Mouse (Mus musculus) macrophage (primary cell): ENCODE results near the gene Kcnj12. TPM values are rescaled to one million over a fixed set of nuclear protein-coding genes. Genes with fewer than 3 reads are reported as not detected.

Experiments used
- H3K27ac ChIP-seq: fragments of 350-480 bp; formaldehyde crosslinking; 2 replicates; pipeline ENCODE4 v1.9.0; 2021
- H3K36me3 ChIP-seq: fragments of 350-480 bp; formaldehyde crosslinking; 2 replicates; pipeline ENCODE4 v1.9.0; 2021; ENCODE audit errors: inconsistent target
- H3K4me3 ChIP-seq: fragments of 350-480 bp; formaldehyde crosslinking; 2 replicates; pipeline ENCODE4 v1.9.0; 2021; ENCODE audit errors: inconsistent target
- H3K79me2 ChIP-seq: fragments of 350-480 bp; formaldehyde crosslinking; 2 replicates; pipeline ENCODE4 v1.9.0; 2021; ENCODE audit errors: inconsistent target
- WGBS: methylation state at CpG from one replicate; pipeline ENCODE4 v1.1.7; 2026; ENCODE audit warnings: inconsistent platforms; ENCODE audit not compliant: missing documents; 5-methylcytosine and 5-hydroxymethylcytosine counted together
- polyA plus RNA-seq: library from polyadenylated mRNA; stranded (reverse); fragments of 250-400 nt; gene quantifications from 3 replicates; pipeline ENCODE4 v1.2.4, GENCODE M21; 2018; ENCODE audit warnings: inconsistent platforms
- total RNA-seq, 78 experiments: library from RNA; depleted of rRNA; stranded (reverse); fragments of 250-400 nt; gene quantifications; 1 replicate in 9 of 78; 2 replicates in 24 of 78; 3 replicates in 43 of 78; 4 replicates in 2 of 78; pipeline ENCODE4 v1.2.4; 2018; ENCODE audit warnings: inconsistent platforms in 56 of 78

Gene Kcnj12
- total RNA-seq (2018; cell fraction: chromatin; rRNA removed) = not detected
- not detected for total RNA-seq (2018; cell fraction: cytosol; rRNA removed)
- not detected for total RNA-seq (2018; cell fraction: nucleus; rRNA removed)
- polyA plus RNA-seq = not detected in 3 replicates

DNA sequence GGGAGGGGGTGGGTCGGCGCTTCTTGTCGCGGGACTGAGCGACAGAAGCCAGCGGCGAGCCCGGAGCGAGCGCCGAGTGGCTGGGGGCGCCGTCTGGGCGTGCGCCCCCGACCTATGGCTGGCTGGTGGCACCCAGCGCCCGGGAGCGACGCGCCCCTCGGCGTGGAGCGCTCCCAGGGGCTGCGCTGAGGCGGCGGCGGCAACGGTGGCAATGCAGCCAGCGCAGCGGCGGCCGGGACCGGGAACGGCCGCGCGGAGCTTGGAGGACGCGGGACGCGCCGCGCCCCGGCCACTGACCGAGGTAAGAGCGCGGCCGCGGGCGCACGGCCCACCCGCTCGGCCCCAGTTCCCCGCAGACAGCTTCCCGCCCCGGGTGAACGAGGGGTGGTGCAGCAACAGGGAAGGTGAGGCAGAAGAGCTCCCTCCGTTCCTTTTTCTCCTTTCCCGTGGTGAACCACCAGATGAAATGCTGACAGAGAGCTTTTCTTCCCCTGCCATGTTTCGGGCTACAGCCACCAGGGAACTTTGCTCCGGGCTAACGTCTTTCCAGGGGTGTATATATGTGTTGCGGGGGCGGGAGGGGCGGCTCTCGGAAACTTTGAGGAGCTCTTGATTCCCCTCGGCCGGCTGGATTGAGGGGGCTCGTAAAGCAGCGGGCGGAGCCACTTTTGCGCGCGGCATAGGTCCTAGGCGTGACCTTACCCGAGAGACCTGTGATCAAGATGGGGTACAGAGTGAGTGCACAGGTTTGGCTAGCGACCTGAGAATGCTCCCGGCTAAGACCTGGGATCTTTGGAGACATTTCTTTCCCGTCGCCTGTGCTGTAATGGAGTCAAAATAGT is at the start of gene Kcnj12:
Gene Kcnj12, plus strand, starts transcription at position 15 of the 842 bp plus-strand sequence.
- Histone ChIP-seq H3K36me3 (no peaks in the 10 kb centered on the region), H3K4me3 (no peak within 1 kb of the TSS), H3K79me2 (no peaks in the 10 kb centered on the region), H3K27ac (no peak within 1 kb of the TSS)
- 3% methylated on average over 81 of the region's 81 CpGs for WGBS

DNA sequence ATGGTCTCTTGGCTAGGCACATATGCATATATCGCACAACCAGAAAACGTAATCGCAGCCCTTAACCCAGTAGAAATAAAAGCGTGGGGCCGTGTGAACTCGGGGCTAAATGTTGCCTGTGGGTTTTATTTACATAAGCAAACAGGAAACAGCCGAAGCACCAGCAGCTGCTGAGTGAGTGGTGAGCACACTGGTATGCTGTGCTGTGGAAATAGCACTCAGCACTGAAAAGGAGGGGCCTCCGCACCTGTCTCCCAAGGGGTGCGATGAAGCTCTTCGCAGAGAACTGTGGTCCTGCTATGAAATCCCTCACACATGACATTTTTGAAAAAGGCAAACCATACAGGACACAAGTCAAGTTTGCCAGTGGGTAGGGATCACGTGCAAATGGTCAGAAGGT is 47.3 kb upstream of the Kcnj12 start:
- Histone ChIP-seq H3K79me2 (no peaks in the 10 kb centered on the region), H3K27ac (no peak overlapping the region), H3K36me3 (no peaks in the 10 kb centered on the region), H3K4me3 (no peak overlapping the region)
- 72% methylated on average over 11 of the region's 11 CpGs for WGBS

DNA sequence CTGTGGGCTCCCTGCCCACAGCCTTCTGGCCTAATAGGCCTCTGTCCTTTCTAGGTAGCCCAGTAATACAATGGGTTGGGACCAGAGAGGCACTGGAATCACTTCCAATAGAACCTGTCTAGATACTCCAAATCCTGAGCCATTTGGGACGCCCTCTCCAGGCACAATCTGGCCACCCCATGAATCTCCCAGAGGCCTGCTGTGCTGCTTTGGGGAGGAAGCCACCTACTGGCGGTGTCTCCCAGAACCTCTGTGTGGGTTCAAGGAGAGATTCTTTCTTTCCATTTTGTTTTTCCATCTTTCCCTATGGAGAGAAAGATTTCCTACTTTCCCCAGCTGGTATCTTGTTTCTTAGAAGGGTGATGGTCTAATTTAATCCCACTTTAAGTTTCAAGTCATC is 46.1 kb upstream of the Kcnj12 start:
- WGBS = 94% methylated on average over 2 of the region's 2 CpGs
- H3K36me3 ChIP-seq = no peaks in the 10 kb centered on the region

DNA sequence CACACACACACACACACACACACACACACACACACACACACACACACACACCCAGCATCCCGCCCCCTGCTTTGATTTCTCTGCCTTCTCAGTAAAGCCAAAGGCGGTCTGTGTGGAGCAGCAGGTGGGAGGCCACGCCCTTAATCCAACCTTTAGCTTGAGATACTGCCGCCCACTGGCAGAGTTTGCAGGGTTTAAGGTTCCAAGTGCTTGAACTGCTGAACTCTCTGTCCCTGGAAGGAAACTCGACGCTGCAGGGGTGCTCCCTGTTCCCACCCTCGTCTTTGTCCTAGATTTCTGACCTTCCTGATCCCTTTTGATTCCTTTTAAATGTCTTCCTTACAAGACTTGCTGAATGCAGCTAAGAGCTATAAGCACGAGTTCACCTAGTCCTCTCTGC is 45.6 kb upstream of the Kcnj12 start:
- Histone ChIP-seq H3K79me2 (no peaks in the 10 kb centered on the region), H3K36me3 (no peaks in the 10 kb centered on the region), H3K27ac (no peak overlapping the region), H3K4me3 (no peak overlapping the region)
- 62% methylated on average over 7 of the region's 8 CpGs for WGBS

More for the DNA sequence above, 46.1 kb upstream of the Kcnj12 start:
- no peak overlapping the region for H3K4me3 ChIP-seq
- no peak overlapping the region for H3K27ac ChIP-seq
- H3K79me2 ChIP-seq = no peaks in the 10 kb centered on the region

GRCm38 (mm10) chr11:60977153-60977552 is 45.2 kb upstream of the Kcnj12 start:
- Histone ChIP-seq H3K4me3 (no peak overlapping the region), H3K79me2 (no peaks in the 10 kb centered on the region), H3K27ac (no peak overlapping the region), H3K36me3 (no peaks in the 10 kb centered on the region)
- 60% methylated on average over 3 of the region's 3 CpGs for WGBS

- 88% methylated on average over 2 of the region's 2 CpGs for WGBS
- Histone ChIP-seq H3K79me2 (no peaks in the 10 kb centered on the region), H3K4me3 (no peak overlapping the region), H3K27ac (no peak overlapping the region), H3K36me3 (no peaks in the 10 kb centered on the region)
Observed at GRCm38 (mm10) chr11:60978658-60979057, 43.7 kb upstream of the Kcnj12 start.

DNA sequence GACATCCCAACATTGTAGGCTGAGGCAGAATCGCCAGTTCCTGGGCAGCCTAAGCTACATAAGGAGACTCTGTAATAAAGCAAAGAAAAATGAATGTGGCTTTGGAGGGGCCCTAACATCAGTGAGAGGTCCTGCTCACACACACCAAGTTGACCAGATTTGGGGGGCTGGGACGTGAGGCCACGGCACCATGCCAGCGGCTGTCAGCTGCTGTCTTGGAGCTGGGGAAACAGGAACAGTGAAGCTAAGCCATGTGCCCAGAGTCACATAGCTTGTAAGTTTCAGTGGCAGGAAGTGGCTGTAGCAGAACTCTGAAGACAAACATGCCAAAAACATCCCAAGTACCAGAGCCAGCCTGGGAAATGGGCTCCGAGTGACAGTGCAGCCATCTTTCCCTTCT is 42.6 kb upstream of the Kcnj12 start:
- Histone ChIP-seq H3K4me3 (no peak overlapping the region), H3K27ac (no peak overlapping the region), H3K79me2 (no peaks in the 10 kb centered on the region), H3K36me3 (no peaks in the 10 kb centered on the region)
- 55% methylated on average over 5 of the region's 5 CpGs for WGBS

GRCm38 (mm10) chr11:60981693-60982486 is 40.5 kb upstream of the Kcnj12 start:
- 84% methylated on average over 14 of the region's 14 CpGs for WGBS
- H3K4me3 ChIP-seq = no peak overlapping the region

DNA sequence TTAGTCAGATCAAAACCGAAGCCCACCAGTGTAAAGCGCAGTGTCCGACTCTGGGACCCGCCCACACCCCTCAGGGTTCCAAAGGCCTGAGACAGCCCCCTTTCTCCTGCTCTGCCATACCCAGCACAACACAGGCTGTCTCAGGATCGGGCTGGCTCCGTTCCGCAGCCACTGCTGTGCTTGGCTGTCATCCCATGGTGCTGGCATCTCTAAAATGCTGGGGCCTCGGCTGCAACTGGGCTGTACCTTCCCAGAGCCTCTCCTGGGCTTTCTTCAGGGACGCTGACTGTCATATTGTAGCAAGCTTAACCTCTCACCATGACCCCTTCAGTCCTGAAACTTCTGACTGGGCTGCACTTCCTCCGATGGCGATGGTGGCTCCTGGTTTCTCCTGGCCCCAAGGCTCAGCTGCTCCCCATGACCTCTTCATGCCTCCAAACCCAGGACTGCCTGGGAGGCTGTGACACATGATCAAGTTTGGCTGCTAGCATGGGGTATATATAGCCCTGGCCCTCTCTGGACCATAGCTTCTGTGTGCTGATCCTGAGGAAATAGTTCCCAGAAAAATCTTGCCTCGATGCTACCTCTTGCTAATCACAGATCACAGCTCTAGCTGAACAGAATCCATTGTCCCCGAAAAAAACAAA is 37.3 kb upstream of the Kcnj12 start:
- no peaks in the 10 kb centered on the region for H3K79me2 ChIP-seq
- H3K36me3 ChIP-seq = no peaks in the 10 kb centered on the region
- WGBS = 91% methylated on average over 12 of the region's 13 CpGs
- no peak overlapping the region for H3K27ac ChIP-seq
- H3K4me3 ChIP-seq = no peak overlapping the region

More at GRCm38 (mm10) chr11:60981693-60982486, 40.5 kb upstream of the Kcnj12 start:
- Histone ChIP-seq H3K79me2 (no peaks in the 10 kb centered on the region), H3K36me3 (no peaks in the 10 kb centered on the region), H3K27ac (no peak overlapping the region)

- Histone ChIP-seq H3K79me2 (no peaks in the 10 kb centered on the region), H3K36me3 (no peaks in the 10 kb centered on the region), H3K27ac (no peak overlapping the region), H3K4me3 (no peak overlapping the region)
- WGBS = 92% methylated on average over 3 of the region's 3 CpGs
Observed at GRCm38 (mm10) chr11:60990428-60990827, 31.9 kb upstream of the Kcnj12 start.

DNA sequence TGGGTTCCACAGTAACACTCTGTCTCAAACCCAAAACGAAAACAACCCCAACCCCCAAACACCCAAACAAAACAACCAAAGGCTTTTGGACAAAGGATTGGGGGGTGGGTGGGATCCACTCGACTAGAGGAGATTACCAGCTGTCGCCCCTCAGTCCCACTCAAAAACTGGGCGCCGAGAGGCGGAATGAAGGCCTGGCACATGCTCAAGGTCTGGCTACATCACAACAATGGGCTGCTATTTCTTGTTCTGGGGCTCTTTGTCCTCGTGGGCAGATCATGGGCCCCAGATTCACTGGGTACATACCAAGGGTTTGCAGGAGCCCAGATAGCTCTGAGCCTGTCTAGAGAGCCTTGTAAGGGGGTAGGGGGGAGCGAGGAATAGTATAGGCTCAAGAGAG is 19.6 kb upstream of the Kcnj12 start:
- 86% methylated on average over 8 of the region's 8 CpGs for WGBS
- Histone ChIP-seq H3K79me2 (no peaks in the 10 kb centered on the region), H3K27ac (no peak overlapping the region), H3K36me3 (no peaks in the 10 kb centered on the region), H3K4me3 (no peak overlapping the region)

GRCm38 (mm10) chr11:61004046-61004445 is 18.3 kb upstream of the Kcnj12 start:
- Histone ChIP-seq H3K79me2 (no peaks in the 10 kb centered on the region), H3K36me3 (no peaks in the 10 kb centered on the region), H3K4me3 (no peak overlapping the region), H3K27ac (no peak overlapping the region)
- WGBS = 96% methylated on average over 4 of the region's 4 CpGs

- no peak overlapping the region for H3K4me3 ChIP-seq
- no peak overlapping the region for H3K27ac ChIP-seq
- H3K36me3 ChIP-seq = no peaks in the 10 kb centered on the region
- H3K79me2 ChIP-seq = no peaks in the 10 kb centered on the region
- WGBS = 94% methylated on average over 3 of the region's 5 CpGs
Observed at GRCm38 (mm10) chr11:61004781-61005180, 17.6 kb upstream of the Kcnj12 start.

- Histone ChIP-seq H3K36me3 (no peaks in the 10 kb centered on the region), H3K4me3 (no peak overlapping the region), H3K79me2 (no peaks in the 10 kb centered on the region), H3K27ac (no peak overlapping the region)
- 57% methylated on average over 6 of the region's 6 CpGs for WGBS
Observed at GRCm38 (mm10) chr11:61005345-61005744, 17.0 kb upstream of the Kcnj12 start.
